Mouse (Mus musculus) MEL (cell line): ENCODE results near the gene Dot1l.

Experiments
- BHLHE40 ChIP-seq: IDR thresholded peaks from 2 replicates; pipeline ENCODE4 v1.6.1; 2012; ENCODE audit warnings: low read depth, mild to moderate bottlenecking, inconsistent platforms, low read length, improper control_type of control experiment, borderline replicate concordance
- CHD2 ChIP-seq: IDR thresholded peaks from 2 replicates; pipeline ENCODE4 v1.6.1; 2011; ENCODE audit warnings: low read length, improper control_type of control experiment
- CTCF ChIP-seq, 3 experiments: IDR thresholded peaks in 2 of 3; conservative IDR thresholded peaks in 1 of 3; 2 replicates each; pipeline ENCODE4 v1.5.1; 2011 to 2012; ENCODE audit warnings: low read length in 3 of 3, low read depth in 2 of 3, mild to moderate bottlenecking in 2 of 3, improper control_type of control experiment in 1 of 3, inconsistent platforms in 1 of 3, mixed read lengths in 1 of 3, moderate library complexity in 1 of 3; ENCODE audit not compliant: control insufficient read depth in 1 of 3, insufficient read depth in 1 of 3, poor library complexity in 1 of 3, severe bottlenecking in 1 of 3
- ELF1 ChIP-seq: IDR thresholded peaks from 2 replicates; pipeline ENCODE4 v1.6.1; 2014; ENCODE audit warnings: low read depth, mild to moderate bottlenecking, inconsistent platforms, low read length, improper control_type of control experiment, moderate library complexity
- HCFC1 ChIP-seq: IDR thresholded peaks from 2 replicates; pipeline ENCODE4 v1.6.1; 2012; ENCODE audit warnings: low read depth, mild to moderate bottlenecking, inconsistent platforms, low read length, improper control_type of control experiment, moderate library complexity
- MAZ ChIP-seq: IDR thresholded peaks from 2 replicates; pipeline ENCODE4 v1.6.1; 2012; ENCODE audit warnings: low read depth, mild to moderate bottlenecking, inconsistent platforms, low read length, improper control_type of control experiment
- POLR2A ChIP-seq, 2 experiments: IDR thresholded peaks; 2 replicates each; pipeline ENCODE4 v1.6.1; 2011 to 2012; ENCODE audit warnings: low read length in 2 of 2, mild to moderate bottlenecking in 2 of 2, control low read depth in 1 of 2, improper control_type of control experiment in 1 of 2, low read depth in 1 of 2, moderate library complexity in 1 of 2; ENCODE audit not compliant: control insufficient read depth in 1 of 2, insufficient read depth in 1 of 2, poor library complexity in 1 of 2
- POLR2AphosphoS5 ChIP-seq: IDR thresholded peaks from 2 replicates; pipeline ENCODE4 v1.6.1; 2012; ENCODE audit warnings: low read depth, borderline replicate concordance, mild to moderate bottlenecking, inconsistent platforms, low read length, moderate library complexity, mixed read lengths
- ZC3H11A ChIP-seq: IDR thresholded peaks from 2 replicates; pipeline ENCODE4 v1.6.1; 2012; ENCODE audit warnings: low read depth, mild to moderate bottlenecking, inconsistent platforms, low read length, improper control_type of control experiment

GRCm38 (mm10) chr10:80774549-80774948 lies 19.5 kb downstream of the Dot1l start:
- peak in 1 of 2 experiments; percentile 42; a peak in 1 of 4 replicates for TF ChIP-seq POLR2A (IDR thresholded peaks at IDR 0.05; ENCODE audit: control insufficient read depth in 1 of 2, insufficient read depth in 1 of 2, low read depth in 1 of 2, low read length in 2 of 2, poor library complexity in 1 of 2)
- 0 out of 2 replicates have a peak, but pooled peaks have one; percentile 15 for TF ChIP-seq ELF1
- no peak for TF ChIP-seq CHD2
- TF ChIP-seq HCFC1: 0 out of 2 replicates have a peak, but pooled peaks have one; percentile 7
- TF ChIP-seq POLR2AphosphoS5: no peak
- TF ChIP-seq ZC3H11A: peak; percentile 16; the same call in 1 of the 2 replicates
- TF ChIP-seq CTCF (IDR thresholded peaks at IDR 0.05 in 2 of 3, conservative IDR thresholded peaks at IDR 0.05 in 1 of 3; ENCODE audit: control insufficient read depth in 1 of 3, insufficient read depth in 1 of 3, low read depth in 2 of 3, low read length in 3 of 3, poor library complexity in 1 of 3, severe bottlenecking in 1 of 3): peak; percentile 83 to 98 (median 88)
- no peak for TF ChIP-seq MAZ
- peak; percentile 60; the same call in 1 of the 2 replicates for TF ChIP-seq BHLHE40
